Mouse (Mus musculus) heart, embryonic 14.5 days (tissue): Measurements from ENCODE around the gene Rufy2. TPM values are rescaled to one million over a fixed set of nuclear protein-coding genes. Genes with fewer than 3 reads are reported as not detected.

Experiments
- ATAC-seq: fragments of 200-750 bp; cut with Nextera tagmentation; 2 replicates; pipeline ENCODE4 v1.8.0; 2017; ENCODE audit warnings: low read depth, moderate TSS enrichment; ENCODE audit not compliant: insufficient number of reproducible peaks, insufficient read depth, low FRiP score
- H3K27ac ChIP-seq, 2 experiments: fragments of 200-500 bp in 1 of 2; fragments of 300-500 bp in 1 of 2; sonication (generic) in 1 of 2; replicated peaks in 1 of 2; 2 replicates each; pipeline ENCODE4 v1.5.1; 2012 to 2014; ENCODE audit warnings: low read depth in 2 of 2, low read length in 2 of 2, control low read depth in 1 of 2, mild to moderate bottlenecking in 1 of 2, mixed read lengths in 1 of 2; ENCODE audit not compliant: control insufficient read depth in 1 of 2, insufficient read depth in 1 of 2
- H3K27me3 ChIP-seq: fragments of 300-500 bp; sonication (generic); 2 replicates; pipeline ENCODE4 v1.6.1; 2014; ENCODE audit warnings: mild to moderate bottlenecking, low read length, control low read depth; ENCODE audit not compliant: control insufficient read depth, insufficient read depth
- H3K36me3 ChIP-seq: fragments of 300-500 bp; sonication (generic); 2 replicates; pipeline ENCODE4 v1.6.1; 2014; ENCODE audit warnings: mild to moderate bottlenecking, control low read depth, low read length, mixed read lengths; ENCODE audit not compliant: control insufficient read depth, insufficient read depth
- H3K4me1 ChIP-seq, 2 experiments: fragments of 200-500 bp in 1 of 2; fragments of 300-500 bp in 1 of 2; sonication (generic) in 1 of 2; 2 replicates each; pipeline ENCODE4 v1.6.1; 2012 to 2014; ENCODE audit warnings: low read length in 2 of 2, control low read depth in 1 of 2, mixed read lengths in 1 of 2; ENCODE audit not compliant: control insufficient read depth in 2 of 2, insufficient read depth in 2 of 2
- H3K4me2 ChIP-seq: fragments of 300-500 bp; sonication (generic); 2 replicates; pipeline ENCODE4 v1.6.1; 2014; ENCODE audit warnings: mild to moderate bottlenecking, low read length
- H3K4me3 ChIP-seq, 2 experiments: fragments of 200-500 bp in 1 of 2; fragments of 300-500 bp in 1 of 2; sonication (generic) in 1 of 2; 2 replicates each; pipeline ENCODE4 v1.5.1; 2012 to 2014; ENCODE audit warnings: low read length in 2 of 2, mild to moderate bottlenecking in 2 of 2, control low read depth in 1 of 2, low read depth in 1 of 2, moderate library complexity in 1 of 2; ENCODE audit not compliant: control insufficient read depth in 1 of 2, insufficient read depth in 1 of 2
- H3K9ac ChIP-seq: fragments of 300-500 bp; sonication (generic); 2 replicates; pipeline ENCODE4 v1.6.1; 2014; ENCODE audit warnings: mild to moderate bottlenecking, low read length
- H3K9me3 ChIP-seq: fragments of 300-500 bp; sonication (generic); 2 replicates; pipeline ENCODE4 v1.6.1; 2016; ENCODE audit warnings: low read length, control low read depth; ENCODE audit not compliant: control insufficient read depth
- WGBS: fragments of 180-500 bp; shearing (Covaris S2); extraction: QIAGEN DNeasy Blood & Tissue Kit; methylation state at CpG from one replicate; pipeline ENCODE4 v1.1.7; 2014; 5-methylcytosine and 5-hydroxymethylcytosine counted together
- polyA plus RNA-seq: library from polyadenylated mRNA; unstranded; fragments of >200 nt; fragmentation: Nextera tagmentation; extraction: Ambion mirVana; gene quantifications from 2 replicates; pipeline ENCODE4 v1.2.1, GENCODE M21; 2014

Rufy2 gene
- polyA plus RNA-seq, 1 experiment from 2014 or later: 15.8 TPM

- Histone ChIP-seq H3K4me2 (no peak overlapping the region), H3K9me3 (no peaks in the 10 kb centered on the region), H3K27ac (no peak overlapping the region), H3K9ac (no peak overlapping the region), H3K4me1 (peaks cover 4 to 22% of the 10 kb centered on the region in 2 experiments; a peak in 3 of 4 replicates), H3K27me3 (no peaks in the 10 kb centered on the region), H3K4me3 (no peak overlapping the region), H3K36me3 (peaks cover 44% of the 10 kb centered on the region)
- ATAC-seq: no peak
- WGBS: 92% methylated on average over 6 of the region's 6 CpGs
Observed at GRCm38 (mm10) chr10:63019304-63019703, 39.3 kb downstream of the Rufy2 start.

- no peak overlapping the region for H3K27ac ChIP-seq
- H3K4me1 ChIP-seq: peaks cover 7 to 30% of the 10 kb centered on the region in 2 experiments
- no peak for ATAC-seq
- H3K9ac ChIP-seq: peak overlapping the region; percentile 100
- H3K4me2 ChIP-seq: peak overlapping the region; percentile 72
- WGBS: 53% methylated on average over 4 of the region's 4 CpGs
- H3K4me3 ChIP-seq: peak overlapping the region; percentile 97
- H3K36me3 ChIP-seq: peaks cover 20% of the 10 kb centered on the region
- H3K27me3 ChIP-seq: no peaks in the 10 kb centered on the region
- no peaks in the 10 kb centered on the region for H3K9me3 ChIP-seq
Observed at GRCm38 (mm10) chr10:63021702-63022101, 41.7 kb downstream of the Rufy2 start.

GRCm38 (mm10) chr10:63022541-63023120 lies 42.6 kb downstream of the Rufy2 start:
- H3K27me3 ChIP-seq: no peaks in the 10 kb centered on the region
- WGBS: under 1% methylated on average over 27 of the region's 27 CpGs
- H3K27ac ChIP-seq: peak overlapping the region; percentile 100
- H3K9me3 ChIP-seq: no peaks in the 10 kb centered on the region
- H3K36me3 ChIP-seq: peaks cover 11% of the 10 kb centered on the region
- H3K4me2 ChIP-seq: peak overlapping the region; percentile 72
- ATAC-seq: no peak
- peak overlapping the region; percentile 100 for H3K9ac ChIP-seq
- peak overlapping the region; percentile 97 for H3K4me3 ChIP-seq
- H3K4me1 ChIP-seq: peaks cover 7 to 30% of the 10 kb centered on the region in 2 experiments

GRCm38 (mm10) chr10:63023121-63023748 lies 43.2 kb downstream of the Rufy2 start:
- H3K4me2 ChIP-seq: peak overlapping the region; percentile 72
- no peaks in the 10 kb centered on the region for H3K27me3 ChIP-seq
- H3K27ac ChIP-seq: peak overlapping the region; percentile 100
- WGBS: under 1% methylated on average over 56 of the region's 68 CpGs
- H3K9ac ChIP-seq: peak overlapping the region; percentile 100
- peak overlapping the region; percentile 97 for H3K4me3 ChIP-seq
- peaks cover 7 to 30% of the 10 kb centered on the region in 2 experiments for H3K4me1 ChIP-seq
- H3K9me3 ChIP-seq: no peaks in the 10 kb centered on the region
- ATAC-seq: peak; percentile 23
- H3K36me3 ChIP-seq: peaks cover 6% of the 10 kb centered on the region; the same call in 1 of the 2 replicates

- Histone ChIP-seq H3K4me2 (peak within 1 kb of the TSS; percentile 72), H3K4me1 (peaks cover 7 to 27% of the 10 kb centered on the region in 2 experiments), H3K27me3 (no peaks in the 10 kb centered on the region), H3K27ac (peak within 1 kb of the TSS; percentile 100), H3K4me3 (peak within 1 kb of the TSS; percentile 97), H3K36me3 (0 out of 2 replicates have a peak, but pooled peaks cover 3% of the 10 kb centered on the region), H3K9me3 (no peaks in the 10 kb centered on the region), H3K9ac (peak within 1 kb of the TSS; percentile 100)
- peak; percentile 97 for ATAC-seq
- whole genome bisulfite sequencing: under 1% methylated on average over 59 of the region's 69 CpGs
Observed at GRCm38 (mm10) chr10:63023749-63024579, 43.9 kb downstream of the Rufy2 start, which contains the start of the genes Hnrnph3 and Pbld2. Hnrnph3 (minus strand) TSS chr10:63024217. Pbld2 (plus strand) TSS chr10:63024315.

GRCm38 (mm10) chr10:63024580-63024910 lies 44.5 kb downstream of the Rufy2 start:
- peak; percentile 51; the same call in 1 of the 2 replicates for ATAC-seq
- WGBS: under 1% methylated on average over 8 of the region's 8 CpGs
- no peaks in the 10 kb centered on the region for H3K36me3 ChIP-seq
- peak overlapping the region; percentile 72 for H3K4me2 ChIP-seq
- H3K9me3 ChIP-seq: no peaks in the 10 kb centered on the region
- H3K4me1 ChIP-seq: peaks cover 7 to 27% of the 10 kb centered on the region in 2 experiments
- peak overlapping the region; percentile 80 for H3K9ac ChIP-seq
- peak overlapping the region; percentile 90 to 97 for H3K4me3 ChIP-seq
- H3K27me3 ChIP-seq: no peaks in the 10 kb centered on the region
- peak overlapping the region; percentile 100 for H3K27ac ChIP-seq

GRCm38 (mm10) chr10:63025016-63025415 lies 45.0 kb downstream of the Rufy2 start:
- Histone ChIP-seq H3K9ac (peak overlapping the region; percentile 80), H3K36me3 (no peaks in the 10 kb centered on the region), H3K4me3 (peak overlapping the region in 1 of 2 experiments; percentile 97; a peak in 2 of 4 replicates), H3K9me3 (no peaks in the 10 kb centered on the region), H3K4me1 (peaks cover 7 to 27% of the 10 kb centered on the region in 2 experiments), H3K4me2 (peak overlapping the region; percentile 72), H3K27me3 (no peaks in the 10 kb centered on the region), H3K27ac (peak overlapping the region; percentile 8 to 100; a peak in 3 of 4 replicates)
- ATAC-seq: no peak
- 42% methylated on average over 2 of the region's 2 CpGs for WGBS
